Mouse (Mus musculus) thymus, postnatal 25 days (tissue): ENCODE data around the gene Slc16a7.

ENCODE experiments used
- DNase-seq: peaks from one replicate; pipeline ENCODE4 v3.0.0; 2022

The Slc16a7 gene

DNA sequence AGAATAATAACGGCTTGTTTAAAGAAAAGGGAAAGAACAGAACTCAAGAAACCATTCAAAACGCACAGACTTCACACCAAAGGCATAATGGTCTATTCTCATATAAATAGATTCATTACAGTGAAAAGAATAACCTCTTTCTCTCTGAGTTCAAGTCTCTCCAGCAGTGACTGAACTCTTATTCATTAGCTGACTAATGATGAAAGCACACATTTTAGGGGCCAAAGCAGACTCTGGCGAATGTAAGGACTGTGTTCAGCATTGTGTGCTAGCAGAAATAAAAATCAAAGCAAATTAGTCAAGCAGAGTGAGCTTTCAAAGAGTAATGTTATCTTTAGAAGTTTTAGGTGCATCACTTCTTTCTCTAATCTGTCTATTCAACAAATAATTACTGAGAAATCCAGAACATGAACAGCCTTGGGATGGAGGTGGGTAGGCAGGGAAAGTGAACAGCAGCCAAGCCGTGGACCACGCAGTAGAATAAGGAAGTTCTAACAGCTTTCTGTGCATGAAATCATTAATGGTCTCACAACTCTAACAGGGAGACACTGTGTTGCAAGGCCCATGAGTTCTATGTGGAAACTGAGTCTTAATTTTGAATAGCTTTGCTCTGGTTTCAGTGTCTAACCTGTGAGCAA lies 214.1 kb downstream of the Slc16a7 start:
- no peak for DNase-seq

DNA sequence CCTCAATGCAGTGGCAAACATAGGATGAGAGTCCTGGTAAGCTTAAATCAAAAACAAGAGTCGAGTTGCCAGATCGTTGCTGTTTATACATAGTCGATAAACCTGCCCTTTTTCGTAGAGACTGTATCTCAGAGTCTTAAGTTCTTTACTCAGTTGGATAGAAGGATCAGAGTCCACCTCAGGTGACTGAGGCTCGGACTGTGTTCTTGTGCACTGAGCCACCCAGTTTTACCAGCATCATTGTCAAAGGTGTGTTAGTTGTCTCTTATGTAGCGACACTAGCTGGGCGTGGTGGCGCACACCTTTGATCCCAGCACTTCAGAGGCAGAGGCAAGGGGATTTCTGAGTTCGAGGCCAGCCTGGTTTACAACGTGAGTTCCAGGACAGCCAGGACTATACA lies 217.6 kb downstream of the Slc16a7 start:
- DNase-seq, result no peak

DNA sequence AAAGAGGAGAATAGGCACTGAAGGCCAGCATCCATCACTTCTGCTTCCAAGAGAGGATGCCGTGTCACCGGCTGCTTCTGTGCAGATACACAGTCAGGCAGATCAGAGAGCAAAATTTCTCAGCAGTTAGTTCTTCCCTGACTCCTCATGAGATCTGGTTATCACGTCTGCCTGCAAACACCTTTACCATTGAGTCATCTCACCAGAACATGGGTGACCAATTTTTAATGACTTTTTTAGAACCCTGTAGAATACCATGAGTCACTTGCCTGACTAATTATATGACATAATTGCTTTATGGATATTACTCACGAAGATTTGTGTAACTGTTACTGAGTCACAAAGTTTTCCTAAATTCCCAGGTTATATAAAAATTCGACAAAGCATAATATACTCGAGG lies 218.1 kb downstream of the Slc16a7 start:
- no peak for DNase-seq
